Mouse (Mus musculus): ENCODE measurements around the gene Frmpd3. TPM values are rescaled to one million over a fixed set of nuclear protein-coding genes. Genes with fewer than 3 reads are reported as not detected.
"Not testable (repeated sequence)": the region's sequence is repeated elsewhere in the genome, so short reads cannot be mapped to it uniquely, and the experiment has no call there.

The Frmpd3 gene
- total RNA-seq (2018; cell fraction: chromatin; rRNA removed): not detected
- not detected for total RNA-seq (2018; cell fraction: cytosol; rRNA removed)
- not detected for total RNA-seq (2018; cell fraction: nucleus; rRNA removed)
- not detected in 3 replicates for polyA plus RNA-seq (2018)

GRCm38 (mm10) chrX:140341656-140342392 lies at the start of gene Frmpd3:
Gene Frmpd3, plus strand, starts transcription at chrX:140342263.
- WGBS (ENCODE audit: missing documents): 34% methylated on average over 20 of the region's 24 CpGs
- Histone ChIP-seq H3K79me2 (ENCODE audit: inconsistent target) (no peaks in the 10 kb centered on the region), H3K4me3 (ENCODE audit: inconsistent target) (no peak within 1 kb of the TSS), H3K27ac (no peak within 1 kb of the TSS), H3K36me3 (ENCODE audit: inconsistent target) (no peaks in the 10 kb centered on the region)

- Histone ChIP-seq H3K36me3 (ENCODE audit: inconsistent target) (no peaks in the 10 kb centered on the region), H3K27ac (no peak overlapping the region), H3K79me2 (ENCODE audit: inconsistent target) (no peaks in the 10 kb centered on the region), H3K4me3 (ENCODE audit: inconsistent target) (no peak overlapping the region)
- WGBS (ENCODE audit: missing documents): 65% methylated on average over 4 of the region's 4 CpGs
These were observed 38.3 kb upstream of the Frmpd3 start for GRCm38 (mm10) chrX:140303731-140304130.

GRCm38 (mm10) chrX:140305652-140306051 lies 36.4 kb upstream of the Frmpd3 start:
- Histone ChIP-seq H3K27ac (no peak overlapping the region), H3K36me3 (ENCODE audit: inconsistent target) (no peaks in the 10 kb centered on the region), H3K79me2 (ENCODE audit: inconsistent target) (no peaks in the 10 kb centered on the region), H3K4me3 (ENCODE audit: inconsistent target) (no peak overlapping the region)
- WGBS (ENCODE audit: missing documents): 88% methylated on average over 5 of the region's 7 CpGs

- no peaks in the 10 kb centered on the region for H3K36me3 ChIP-seq (ENCODE audit: inconsistent target)
- no peak overlapping the region for H3K27ac ChIP-seq
- H3K79me2 ChIP-seq (ENCODE audit: inconsistent target): no peaks in the 10 kb centered on the region
- no peak overlapping the region for H3K4me3 ChIP-seq (ENCODE audit: inconsistent target)
- 80% methylated on average over 4 of the region's 4 CpGs for WGBS (ENCODE audit: missing documents)
These were observed 24.1 kb upstream of the Frmpd3 start for GRCm38 (mm10) chrX:140317931-140318330.

GRCm38 (mm10) chrX:140319131-140319530 lies 22.9 kb upstream of the Frmpd3 start:
- no peak overlapping the region for H3K27ac ChIP-seq
- no peak overlapping the region for H3K4me3 ChIP-seq (ENCODE audit: inconsistent target)
- no peaks in the 10 kb centered on the region for H3K36me3 ChIP-seq (ENCODE audit: inconsistent target)
- WGBS (ENCODE audit: missing documents): 95% methylated on average over 6 of the region's 6 CpGs
- H3K79me2 ChIP-seq (ENCODE audit: inconsistent target): no peaks in the 10 kb centered on the region

- not testable (repeated sequence) for H3K79me2 ChIP-seq (ENCODE audit: inconsistent target); H3K27ac ChIP-seq; H3K4me3 ChIP-seq (ENCODE audit: inconsistent target); H3K36me3 ChIP-seq (ENCODE audit: inconsistent target)
- 100% methylated on average over 1 of the region's 1 CpGs for WGBS (ENCODE audit: missing documents)
These were observed 21.4 kb upstream of the Frmpd3 start for GRCm38 (mm10) chrX:140320671-140321070.

GRCm38 (mm10) chrX:140342393-140343163 lies 515 bp downstream of the Frmpd3 start:
- Histone ChIP-seq H3K36me3 (ENCODE audit: inconsistent target) (no peaks in the 10 kb centered on the region), H3K4me3 (ENCODE audit: inconsistent target) (no peak overlapping the region), H3K79me2 (ENCODE audit: inconsistent target) (no peaks in the 10 kb centered on the region), H3K27ac (no peak overlapping the region)
- WGBS (ENCODE audit: missing documents): 16% methylated on average over 10 of the region's 25 CpGs

- no peaks in the 10 kb centered on the region for H3K79me2 ChIP-seq (ENCODE audit: inconsistent target)
- no peaks in the 10 kb centered on the region for H3K36me3 ChIP-seq (ENCODE audit: inconsistent target)
- H3K4me3 ChIP-seq (ENCODE audit: inconsistent target): no peak overlapping the region
- 69% methylated on average over 4 of the region's 4 CpGs for WGBS (ENCODE audit: missing documents)
- H3K27ac ChIP-seq: no peak overlapping the region
These were observed 33.6 kb downstream of the Frmpd3 start for GRCm38 (mm10) chrX:140375628-140376027.

GRCm38 (mm10) chrX:140399986-140400385 lies 57.9 kb downstream of the Frmpd3 start:
- WGBS (ENCODE audit: missing documents): 69% methylated on average over 3 of the region's 3 CpGs
- no peaks in the 10 kb centered on the region for H3K79me2 ChIP-seq (ENCODE audit: inconsistent target)
- H3K4me3 ChIP-seq (ENCODE audit: inconsistent target): no peak overlapping the region
- H3K36me3 ChIP-seq (ENCODE audit: inconsistent target): no peaks in the 10 kb centered on the region
- H3K27ac ChIP-seq: no peak overlapping the region

GRCm38 (mm10) chrX:140402904-140403303 lies 60.8 kb downstream of the Frmpd3 start:
- 73% methylated on average over 4 of the region's 4 CpGs for WGBS (ENCODE audit: missing documents)
- Histone ChIP-seq H3K79me2 (ENCODE audit: inconsistent target) (no peaks in the 10 kb centered on the region), H3K27ac (no peak overlapping the region), H3K36me3 (ENCODE audit: inconsistent target) (no peaks in the 10 kb centered on the region), H3K4me3 (ENCODE audit: inconsistent target) (no peak overlapping the region)

GRCm38 (mm10) chrX:140406079-140406478 lies 64.0 kb downstream of the Frmpd3 start:
- Histone ChIP-seq H3K27ac (no peak overlapping the region), H3K36me3 (ENCODE audit: inconsistent target) (no peaks in the 10 kb centered on the region), H3K79me2 (ENCODE audit: inconsistent target) (no peaks in the 10 kb centered on the region), H3K4me3 (ENCODE audit: inconsistent target) (no peak overlapping the region)
- 35% methylated on average over 2 of the region's 4 CpGs for WGBS (ENCODE audit: missing documents)

- no peak overlapping the region for H3K4me3 ChIP-seq (ENCODE audit: inconsistent target)
- H3K79me2 ChIP-seq (ENCODE audit: inconsistent target): no peaks in the 10 kb centered on the region
- H3K27ac ChIP-seq: no peak overlapping the region
- no peaks in the 10 kb centered on the region for H3K36me3 ChIP-seq (ENCODE audit: inconsistent target)
These were observed 64.4 kb downstream of the Frmpd3 start for GRCm38 (mm10) chrX:140406501-140406900.

- Histone ChIP-seq H3K27ac (no peak overlapping the region), H3K36me3 (ENCODE audit: inconsistent target) (no peaks in the 10 kb centered on the region), H3K4me3 (ENCODE audit: inconsistent target) (no peak overlapping the region), H3K79me2 (ENCODE audit: inconsistent target) (no peaks in the 10 kb centered on the region)
- WGBS (ENCODE audit: missing documents): 57% methylated on average over 4 of the region's 5 CpGs
These were observed 65.5 kb downstream of the Frmpd3 start for GRCm38 (mm10) chrX:140407593-140407992.

- no peaks in the 10 kb centered on the region for H3K79me2 ChIP-seq (ENCODE audit: inconsistent target)
These were observed 76.4 kb downstream of the Frmpd3 start for GRCm38 (mm10) chrX:140418467-140418866.

GRCm38 (mm10) chrX:140427124-140427523 lies 85.1 kb downstream of the Frmpd3 start:
- H3K27ac ChIP-seq: no peak overlapping the region
- no peaks in the 10 kb centered on the region for H3K36me3 ChIP-seq (ENCODE audit: inconsistent target)
- WGBS (ENCODE audit: missing documents): 89% methylated on average over 4 of the region's 4 CpGs
- H3K79me2 ChIP-seq (ENCODE audit: inconsistent target): no peaks in the 10 kb centered on the region
- H3K4me3 ChIP-seq (ENCODE audit: inconsistent target): no peak overlapping the region

More at GRCm38 (mm10) chrX:140418467-140418866, 76.4 kb downstream of the Frmpd3 start:
- 80% methylated on average over 4 of the region's 4 CpGs for WGBS (ENCODE audit: missing documents)
- no peak overlapping the region for H3K4me3 ChIP-seq (ENCODE audit: inconsistent target)
- H3K27ac ChIP-seq: no peak overlapping the region
- H3K36me3 ChIP-seq (ENCODE audit: inconsistent target): no peaks in the 10 kb centered on the region
